Mouse (Mus musculus) hindbrain, postnatal 0 days (tissue): ENCODE measurements around the gene Ccdc73. TPM values are rescaled to one million over a fixed set of nuclear protein-coding genes. Genes with fewer than 3 reads are reported as not detected.

Experiments
- ATAC-seq: fragments of 200-750 bp; cut with Nextera tagmentation; 2 replicates; pipeline ENCODE4 v1.8.0; 2017; ENCODE audit warnings: mild to moderate bottlenecking, moderate TSS enrichment, moderate library complexity
- DNase-seq: peaks from one replicate; pipeline ENCODE4 v3.0.0-alpha.2; 2015; ENCODE audit warnings: low spot score
- H3K27ac ChIP-seq: fragments of 300-500 bp; sonication (generic); 2 replicates; pipeline ENCODE4 v1.5.1; 2014; ENCODE audit warnings: mild to moderate bottlenecking
- H3K27me3 ChIP-seq: fragments of 300-500 bp; sonication (generic); 2 replicates; pipeline ENCODE4 v1.6.1; 2014; ENCODE audit warnings: low read length, mixed read lengths; ENCODE audit not compliant: insufficient read depth
- H3K36me3 ChIP-seq: fragments of 300-500 bp; sonication (generic); 2 replicates; pipeline ENCODE4 v1.6.1; 2014; ENCODE audit warnings: low read length, mixed read lengths; ENCODE audit not compliant: insufficient read depth
- H3K4me1 ChIP-seq: fragments of 300-500 bp; sonication (generic); 2 replicates; pipeline ENCODE4 v1.6.1; 2014; ENCODE audit warnings: antibody characterized with exemption, low read length, mixed read lengths; ENCODE audit not compliant: insufficient read depth
- H3K4me2 ChIP-seq: fragments of 300-500 bp; sonication (generic); 2 replicates; pipeline ENCODE4 v1.6.1; 2014; ENCODE audit warnings: low read depth, mild to moderate bottlenecking, low read length, moderate library complexity, mixed read lengths
- H3K4me3 ChIP-seq: fragments of 300-500 bp; sonication (generic); 2 replicates; pipeline ENCODE4 v1.5.1; 2014; ENCODE audit warnings: low read length
- H3K9ac ChIP-seq: fragments of 300-500 bp; sonication (generic); replicated peaks from 2 replicates; pipeline ENCODE4 v1.6.1; 2014; ENCODE audit warnings: mild to moderate bottlenecking, low read length, moderate library complexity, mixed read lengths
- H3K9me3 ChIP-seq: fragments of 300-500 bp; sonication (generic); 2 replicates; pipeline ENCODE4 v1.6.1; 2016; ENCODE audit warnings: low read length, mixed read lengths
- CTCF ChIP-seq: IDR thresholded peaks from 2 replicates; pipeline ENCODE4 v1.5.1; 2016; ENCODE audit warnings: antibody characterized with exemption, control low read depth, low read depth
- WGBS: fragments of 180-500 bp; shearing (Covaris S2); extraction: QIAGEN DNeasy Blood & Tissue Kit; methylation state at CpG from one replicate; pipeline ENCODE4 v1.1.7; 2014; 5-methylcytosine and 5-hydroxymethylcytosine counted together
- polyA plus RNA-seq: library from polyadenylated mRNA; unstranded; fragments of >200 nt; fragmentation: Nextera tagmentation; extraction: Ambion mirVana; gene quantifications from 2 replicates; pipeline ENCODE4 v1.2.1, GENCODE M21; 2015
- total RNA-seq: library from RNA; depleted of rRNA; stranded (reverse); fragments of >200 nt; gene quantifications from 2 replicates; pipeline ENCODE4 v1.2.3, GENCODE M21; 2014; rRNA removed

Ccdc73 gene
- total and polyA plus RNA-seq, 2 experiments from 2014 or later, result 3.7 TPM; not detected in 1

DNA sequence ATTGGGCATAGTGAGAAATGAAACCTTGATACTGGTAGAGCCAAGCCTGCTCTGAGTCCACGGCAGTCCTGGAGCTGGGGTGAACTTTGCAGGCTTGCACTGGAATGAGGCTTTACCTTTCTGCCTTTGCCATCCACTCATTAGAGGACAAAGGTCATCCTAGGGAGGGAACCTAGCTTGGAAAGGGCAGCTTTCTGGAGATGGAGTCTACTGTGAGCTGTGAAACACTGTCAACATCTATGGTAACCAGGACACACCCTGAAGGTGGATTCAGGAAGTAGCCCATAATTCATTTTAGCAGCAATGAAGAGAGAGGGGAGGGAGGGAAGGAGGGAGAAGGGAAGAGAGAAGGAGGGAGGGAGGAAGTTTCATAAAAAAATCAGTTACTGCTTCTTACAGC, 187.9 kb downstream of the Ccdc73 start:
- DNase-seq, result no peak
- no peaks in the 10 kb centered on the region for H3K27me3 ChIP-seq
- no peaks in the 10 kb centered on the region for H3K9me3 ChIP-seq
- ATAC-seq, result no peak
- no peak for TF ChIP-seq CTCF
- no peak overlapping the region for H3K27ac ChIP-seq
- WGBS, result 85% methylated on average over 1 of the region's 1 CpGs
- no peaks in the 10 kb centered on the region for H3K4me1 ChIP-seq
- H3K9ac ChIP-seq, result no peak overlapping the region
- H3K36me3 ChIP-seq, result no peaks in the 10 kb centered on the region
- no peak overlapping the region for H3K4me3 ChIP-seq
- H3K4me2 ChIP-seq, result no peak overlapping the region

GRCm38 (mm10) chr2:105058577-105059116, 191.0 kb downstream of the Ccdc73 start:
- H3K36me3 ChIP-seq, result no peaks in the 10 kb centered on the region
- H3K4me3 ChIP-seq, result no peak overlapping the region
- no peaks in the 10 kb centered on the region for H3K9me3 ChIP-seq
- DNase-seq (no peak), ATAC-seq (no peak)
- H3K27me3 ChIP-seq, result no peaks in the 10 kb centered on the region
- WGBS, result 85% methylated on average over 7 of the region's 7 CpGs
- no peak for TF ChIP-seq CTCF
- no peak overlapping the region for H3K9ac ChIP-seq
- H3K4me2 ChIP-seq, result no peak overlapping the region
- H3K27ac ChIP-seq, result no peak overlapping the region
- H3K4me1 ChIP-seq, result no peaks in the 10 kb centered on the region

DNA sequence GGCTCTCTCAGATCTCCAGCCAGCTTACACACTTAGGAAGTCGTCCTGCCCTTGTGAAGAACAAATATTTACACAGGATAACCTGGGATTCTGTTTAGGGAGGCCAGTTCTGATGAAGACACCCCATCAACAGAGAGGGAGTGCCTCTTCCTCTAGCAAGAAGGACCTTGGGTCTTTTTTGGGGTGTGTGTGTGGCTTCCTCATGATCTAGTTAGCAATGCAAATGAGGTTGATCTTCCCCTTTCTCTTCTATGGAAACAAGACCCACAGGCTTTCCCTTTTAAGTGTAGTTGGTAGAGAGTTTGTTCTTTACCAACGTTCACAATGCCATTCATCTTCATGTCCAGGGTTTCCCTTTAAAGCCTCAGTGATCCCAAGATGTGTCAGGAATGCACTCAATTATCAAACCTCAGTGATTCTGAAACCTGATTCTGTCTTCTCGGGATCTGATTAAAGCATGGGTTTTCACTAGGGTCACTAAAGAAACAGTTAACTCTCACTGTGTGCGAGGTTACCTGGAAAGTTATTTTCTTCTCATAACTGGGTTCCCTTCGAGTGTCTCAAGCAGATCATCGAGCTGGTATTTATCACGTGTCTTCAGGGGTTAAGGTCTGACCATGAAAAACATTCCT, 195.3 kb downstream of the Ccdc73 start:
- WGBS, result 59% methylated on average over 7 of the region's 7 CpGs
- no peak for TF ChIP-seq CTCF

More for the DNA sequence above, 195.3 kb downstream of the Ccdc73 start:
- H3K27ac ChIP-seq, result no peak overlapping the region
- H3K9ac ChIP-seq, result no peak overlapping the region
- no peak overlapping the region for H3K4me2 ChIP-seq
- H3K9me3 ChIP-seq, result no peaks in the 10 kb centered on the region
- no peaks in the 10 kb centered on the region for H3K36me3 ChIP-seq
- ATAC-seq (no peak), DNase-seq (no peak)
- no peaks in the 10 kb centered on the region for H3K4me1 ChIP-seq
- no peaks in the 10 kb centered on the region for H3K27me3 ChIP-seq
- H3K4me3 ChIP-seq, result no peak overlapping the region

Other genes with a start within 250 kb of the Ccdc73 start
- 27.0 and 46.5 TPM in 2 replicates for gene Tcp11l1, start 155.6 kb upstream of the Ccdc73 start, total RNA-seq
- 64.2 and 69.6 TPM in 2 replicates for gene Tcp11l1, start 155.6 kb upstream of the Ccdc73 start, polyA plus RNA-seq
- not detected in 2 replicates for gene Pin1rt1, start 151.4 kb upstream of the Ccdc73 start, total RNA-seq
- gene Pin1rt1, start 151.4 kb upstream of the Ccdc73 start, polyA plus RNA-seq, result not detected in 2 replicates
- gene Depdc7, start 124.9 kb upstream of the Ccdc73 start, total RNA-seq, result 1.3 and 1.8 TPM in 2 replicates
- gene Depdc7, start 124.9 kb upstream of the Ccdc73 start, polyA plus RNA-seq, result 0.59 and 1.2 TPM in 2 replicates
- gene Qser1, start 51.0 kb upstream of the Ccdc73 start, total RNA-seq, result 12.2 and 14.1 TPM in 2 replicates
- gene Qser1, start 51.0 kb upstream of the Ccdc73 start, polyA plus RNA-seq, result 4.1 and 4.3 TPM in 2 replicates
- gene Prrg4, start 17.9 kb upstream of the Ccdc73 start, total RNA-seq, result 2.2 and 3.8 TPM in 2 replicates
- gene Prrg4, start 17.9 kb upstream of the Ccdc73 start, polyA plus RNA-seq, result 1.4 and 1.6 TPM in 2 replicates
- gene Eif3m, start 149.3 kb downstream of the Ccdc73 start, total RNA-seq, result 85.0 and 85.8 TPM in 2 replicates
- gene Eif3m, start 149.3 kb downstream of the Ccdc73 start, polyA plus RNA-seq, result 187 and 190 TPM in 2 replicates
- gene Gm11060, start 224.2 kb downstream of the Ccdc73 start, total RNA-seq, result not detected in 2 replicates
- not detected in 2 replicates for gene Gm11060, start 224.2 kb downstream of the Ccdc73 start, polyA plus RNA-seq